Comparison of ENCODE assay signal across 8 mouse cellular contexts in genomic region chr7:29000651-29001605, GRCm38 (mm10). TPM values are rescaled to one million over a fixed set of nuclear protein-coding genes. Genes with fewer than 3 reads are reported as not detected.
A peak's percentile ranks its signal among the peaks of the same experiment; 100 is the strongest.
DNase-seq lines count a peak whose midpoint lies in the region; ATAC-seq and TF ChIP-seq lines count a peak whose summit lies in the region.

No protein-coding gene starts in this region.

- H3K4me3 ChIP-seq in liver, adult 2 months (ENCODE audit: insufficient read depth, low read depth, low read length), result peak overlapping the region; percentile 35; the same call in 1 of the 2 replicates
- peak overlapping the region; percentile 49 for H3K4me3 ChIP-seq in midbrain, postnatal 0 days (ENCODE audit: low read depth, low read length)

- peak overlapping the region; percentile 15; the same call in 1 of the 2 replicates for H3K9ac ChIP-seq in liver, adult 2 months (ENCODE audit: low read depth, low read length)
- peak overlapping the region; percentile 67 for H3K9ac ChIP-seq in midbrain, postnatal 0 days (replicated peaks; ENCODE audit: low read length, poor library complexity, severe bottlenecking)

- no peak overlapping the region for H3K27ac ChIP-seq in liver, adult 2 months (replicated peaks; ENCODE audit: insufficient read depth, low read depth, low read length)
- peak overlapping the region; percentile 21 for H3K27ac ChIP-seq in midbrain, postnatal 0 days (ENCODE audit: low read depth, low read length)

- H3K79me2 ChIP-seq in liver, adult 2 months (ENCODE audit: control insufficient read depth, insufficient read depth, low read length), result no peaks in the 10 kb centered on the region

- peaks cover 7% of the 10 kb centered on the region; the same call in 1 of the 2 replicates for H3K27me3 ChIP-seq in liver, adult 2 months (ENCODE audit: control insufficient read depth, insufficient read depth, low read length)
- no peaks in the 10 kb centered on the region for H3K27me3 ChIP-seq in midbrain, postnatal 0 days (ENCODE audit: insufficient read depth, low read length)

- no peaks in the 10 kb centered on the region for H3K9me3 ChIP-seq in midbrain, postnatal 0 days (ENCODE audit: low read length)

- H3K4me1 ChIP-seq in liver, adult 2 months (ENCODE audit: control insufficient read depth, insufficient read depth, low read length), result peaks cover 3% of the 10 kb centered on the region; the same call in 1 of the 2 replicates
- H3K4me1 ChIP-seq in midbrain, postnatal 0 days (ENCODE audit: insufficient read depth, low read length), result no peaks in the 10 kb centered on the region; the same call in 1 of the 2 replicates

- no peak for TF ChIP-seq POLR2A in liver, adult 2 months (IDR thresholded peaks at IDR 0.05; ENCODE audit: extremely low read depth, insufficient read depth, low read length)

- DNase-seq in R1 (ENCODE audit: low read depth, low spot score), result peak; percentile 93
- peak; percentile 82 for DNase-seq in c-Kit-positive CD71-positive TER-119-negative erythroid progenitor cells, embryonic 14.5 days (ENCODE audit: low read depth)
- DNase-seq in gastrocnemius, postnatal 10 days, result peak; percentile 71
- DNase-seq in induced T-regulatory cell, adult 2 months (ENCODE audit: low read depth), result peak; percentile 88
- no peak for DNase-seq in liver, adult 2 months (ENCODE audit: extremely low read depth, low read depth, low spot score)
- DNase-seq in midbrain, postnatal 0 days (ENCODE audit: low spot score), result peak; percentile 34
- DNase-seq in spleen, postnatal 4 days (ENCODE audit: low spot score in 2 of 2), result peak; percentile 90 to 93
- no peak for DNase-seq in cerebellum, adult 11-12 months

- no peaks in the 10 kb centered on the region for H3K36me3 ChIP-seq in liver, adult 2 months (ENCODE audit: control insufficient read depth, insufficient read depth, low read length)
- H3K36me3 ChIP-seq in midbrain, postnatal 0 days (ENCODE audit: insufficient read depth, low read length), result no peaks in the 10 kb centered on the region

- peak; percentile 59 for ATAC-seq in midbrain, postnatal 0 days (ENCODE audit: low FRiP score)

- no peak for TF ChIP-seq CTCF in liver, adult 2 months (IDR thresholded peaks at IDR 0.05; ENCODE audit: low read depth, low read length)
- TF ChIP-seq CTCF in midbrain, postnatal 0 days (IDR thresholded peaks at IDR 0.05), result no peak

- 14% methylated on average over 43 of the region's 43 CpGs for WGBS in liver, adult 2 months
- 6% methylated on average over 43 of the region's 43 CpGs for WGBS in midbrain, postnatal 0 days

- peak overlapping the region; percentile 81 for H3K4me2 ChIP-seq in midbrain, postnatal 0 days (ENCODE audit: low read depth, low read length, poor library complexity, severe bottlenecking)

RNA-seq across cellular contexts. Expression of gene Map4k1, which starts 19.1 kb away (rescaled TPM):
- under 1 TPM; 0.66 to 0.93 TPM for total RNA-seq in gastrocnemius, postnatal 10 days (2021)
- 0.18 and 0.54 TPM in 2 replicates for total RNA-seq in liver, adult 2 months (2014; rRNA removed)
- 1.2 and 1.5 TPM in 2 replicates for polyA plus RNA-seq in liver, adult 2 months (2012; rRNA removed)
- total RNA-seq in midbrain, postnatal 0 days (2014; rRNA removed), result 5.6 and 17.4 TPM in 2 replicates
- polyA plus RNA-seq in midbrain, postnatal 0 days (2015; fragmentation: Nextera tagmentation; extraction: Ambion mirVana), result 18.2 and 21.0 TPM in 2 replicates

RNA-seq across cellular contexts. Expression of gene Eif3k, which starts 19.3 kb away (rescaled TPM):
- 100 to 1,000 TPM; 169 to 174 TPM for total RNA-seq in gastrocnemius, postnatal 10 days (2021)
- 64.8 and 73.2 TPM in 2 replicates for total RNA-seq in liver, adult 2 months (2014; rRNA removed)
- 86.3 and 91.2 TPM in 2 replicates for polyA plus RNA-seq in liver, adult 2 months (2012; rRNA removed)
- total RNA-seq in midbrain, postnatal 0 days (2014; rRNA removed), result 405 and 482 TPM in 2 replicates
- 292 and 309 TPM in 2 replicates for polyA plus RNA-seq in midbrain, postnatal 0 days (2015; fragmentation: Nextera tagmentation; extraction: Ambion mirVana)

RNA-seq across cellular contexts. Expression of gene Actn4, which starts 38.8 kb away (rescaled TPM):
- total RNA-seq in gastrocnemius, postnatal 10 days (2021), result 100 to 1,000 TPM in 1 of 2 experiments, 10 to 100 TPM in 1; 90.2 to 120 TPM
- total RNA-seq in liver, adult 2 months (2014; rRNA removed), result 47.4 and 87.1 TPM in 2 replicates
- polyA plus RNA-seq in liver, adult 2 months (2012; rRNA removed), result 125 and 145 TPM in 2 replicates
- total RNA-seq in midbrain, postnatal 0 days (2014; rRNA removed), result 74.7 and 86.9 TPM in 2 replicates
- polyA plus RNA-seq in midbrain, postnatal 0 days (2015; fragmentation: Nextera tagmentation; extraction: Ambion mirVana), result 101 and 105 TPM in 2 replicates

Comparison
In these comparisons a context has a peak if more than half of its experiments do, and no peak if none do; other contexts are left out.
1. DNase-seq: peak in R1 (single experiment), c-Kit-positive CD71-positive TER-119-negative erythroid progenitor cells, embryonic 14.5 days (single experiment), gastrocnemius, postnatal 10 days (single experiment), induced T-regulatory cell, adult 2 months (single experiment), midbrain, postnatal 0 days (single experiment) and spleen, postnatal 4 days (2 of 2); none in liver, adult 2 months (single experiment) and cerebellum, adult 11-12 months (single experiment).